Mouse (Mus musculus) MEL (cell line): ENCODE measurements around the gene Fbxo24. TPM values are rescaled to one million over a fixed set of nuclear protein-coding genes. Genes with fewer than 3 reads are reported as not detected.

Experiments used
- DNase-seq: peaks from one replicate; pipeline ENCODE4 v3.0.0; 2011; ENCODE audit warnings: low read depth, low spot score
- H3K27ac ChIP-seq: 2 replicates; pipeline ENCODE4 v1.5.1; 2012; ENCODE audit warnings: low read depth, mild to moderate bottlenecking, control low read depth, low read length, moderate library complexity; ENCODE audit not compliant: control insufficient read depth
- H3K27me3 ChIP-seq, 2 experiments: fragments of 150-350 bp in 1 of 2; sonication (generic) in 1 of 2; 2 replicates each; pipeline ENCODE4 v1.6.1; 2012; ENCODE audit warnings: low read length in 2 of 2, mild to moderate bottlenecking in 2 of 2, improper control_type of control experiment in 1 of 2, moderate library complexity in 1 of 2; ENCODE audit not compliant: insufficient read depth in 2 of 2, control insufficient read depth in 1 of 2
- H3K36me3 ChIP-seq, 2 experiments: 2 replicates each; pipeline ENCODE4 v1.6.1; 2012 to 2014; ENCODE audit warnings: low read length in 2 of 2, improper control_type of control experiment in 1 of 2, inconsistent platforms in 1 of 2, mild to moderate bottlenecking in 1 of 2; ENCODE audit not compliant: insufficient read depth in 2 of 2, control insufficient read depth in 1 of 2
- H3K4me1 ChIP-seq, 2 experiments: fragments of 150-350 bp in 1 of 2; sonication (generic) in 1 of 2; 2 replicates each; pipeline ENCODE4 v1.6.1; 2012; ENCODE audit warnings: low read length in 2 of 2, improper control_type of control experiment in 1 of 2, mild to moderate bottlenecking in 1 of 2; ENCODE audit not compliant: insufficient read depth in 2 of 2, control insufficient read depth in 1 of 2
- H3K4me3 ChIP-seq, 2 experiments: fragments of 150-350 bp in 1 of 2; sonication (generic) in 1 of 2; 2 replicates each; pipeline ENCODE4 v1.5.1; 2012; ENCODE audit warnings: low read depth in 2 of 2, low read length in 2 of 2, mild to moderate bottlenecking in 2 of 2, moderate library complexity in 2 of 2, control low read depth in 1 of 2, improper control_type of control experiment in 1 of 2; ENCODE audit not compliant: control insufficient read depth in 1 of 2, insufficient read depth in 1 of 2
- H3K79me2 ChIP-seq: 2 replicates; pipeline ENCODE4 v1.6.1; 2012; ENCODE audit warnings: mild to moderate bottlenecking, low read length, moderate library complexity; ENCODE audit not compliant: control insufficient read depth, poor library complexity, insufficient read depth
- H3K9ac ChIP-seq: 2 replicates; pipeline ENCODE4 v1.6.1; 2012; ENCODE audit warnings: low read depth, mild to moderate bottlenecking, control low read depth, low read length, moderate library complexity; ENCODE audit not compliant: control insufficient read depth, poor library complexity, severe bottlenecking
- H3K9me3 ChIP-seq: fragments of 150-350 bp; sonication (generic); replicated peaks from 2 replicates; pipeline ENCODE4 v1.6.1; 2012; ENCODE audit warnings: mild to moderate bottlenecking, low read length, improper control_type of control experiment, moderate library complexity; ENCODE audit not compliant: insufficient read depth
- BHLHE40 ChIP-seq: IDR thresholded peaks from 2 replicates; pipeline ENCODE4 v1.6.1; 2012; ENCODE audit warnings: low read depth, mild to moderate bottlenecking, inconsistent platforms, low read length, improper control_type of control experiment, borderline replicate concordance
- CHD1 ChIP-seq: IDR thresholded peaks from 2 replicates; pipeline ENCODE4 v1.6.1; 2012; ENCODE audit warnings: low read depth, mild to moderate bottlenecking, inconsistent platforms, low read length, improper control_type of control experiment
- CHD2 ChIP-seq: IDR thresholded peaks from 2 replicates; pipeline ENCODE4 v1.6.1; 2011; ENCODE audit warnings: low read length, improper control_type of control experiment
- CTCF ChIP-seq, 3 experiments: IDR thresholded peaks in 2 of 3; conservative IDR thresholded peaks in 1 of 3; 2 replicates each; pipeline ENCODE4 v1.5.1; 2011 to 2012; ENCODE audit warnings: low read length in 3 of 3, low read depth in 2 of 3, mild to moderate bottlenecking in 2 of 3, improper control_type of control experiment in 1 of 3, inconsistent platforms in 1 of 3, mixed read lengths in 1 of 3, moderate library complexity in 1 of 3; ENCODE audit not compliant: control insufficient read depth in 1 of 3, insufficient read depth in 1 of 3, poor library complexity in 1 of 3, severe bottlenecking in 1 of 3
- E2F4 ChIP-seq: IDR thresholded peaks from 2 replicates; pipeline ENCODE4 v1.6.1; 2011; ENCODE audit warnings: low read depth, low read length, improper control_type of control experiment, borderline replicate concordance
- ELF1 ChIP-seq: IDR thresholded peaks from 2 replicates; pipeline ENCODE4 v1.6.1; 2014; ENCODE audit warnings: low read depth, mild to moderate bottlenecking, inconsistent platforms, low read length, improper control_type of control experiment, moderate library complexity
- EP300 ChIP-seq, 2 experiments: IDR thresholded peaks; 2 replicates each; pipeline ENCODE4 v1.6.1; 2011; ENCODE audit warnings: improper control_type of control experiment in 2 of 2, low read length in 2 of 2, low read depth in 1 of 2, mild to moderate bottlenecking in 1 of 2
- ETS1 ChIP-seq: IDR thresholded peaks from 2 replicates; pipeline ENCODE4 v1.6.1; 2012; ENCODE audit warnings: low read depth, mild to moderate bottlenecking, inconsistent platforms, low read length, improper control_type of control experiment, moderate library complexity
- HCFC1 ChIP-seq: IDR thresholded peaks from 2 replicates; pipeline ENCODE4 v1.6.1; 2012; ENCODE audit warnings: low read depth, mild to moderate bottlenecking, inconsistent platforms, low read length, improper control_type of control experiment, moderate library complexity
- KAT2A ChIP-seq: conservative IDR thresholded peaks from 2 replicates; pipeline ENCODE4 v1.6.1; 2012; ENCODE audit warnings: low read depth, low read length, improper control_type of control experiment, inconsistent platforms
- MAZ ChIP-seq: IDR thresholded peaks from 2 replicates; pipeline ENCODE4 v1.6.1; 2012; ENCODE audit warnings: low read depth, mild to moderate bottlenecking, inconsistent platforms, low read length, improper control_type of control experiment
- MYB ChIP-seq: IDR thresholded peaks from 2 replicates; pipeline ENCODE4 v1.6.1; 2011; ENCODE audit warnings: mild to moderate bottlenecking, low read depth, low read length, improper control_type of control experiment
- NELFE ChIP-seq: IDR thresholded peaks from 2 replicates; pipeline ENCODE4 v1.6.1; 2011; ENCODE audit warnings: low read depth, low read length, improper control_type of control experiment
- POLR2A ChIP-seq, 2 experiments: IDR thresholded peaks; 2 replicates each; pipeline ENCODE4 v1.6.1; 2011 to 2012; ENCODE audit warnings: low read length in 2 of 2, mild to moderate bottlenecking in 2 of 2, control low read depth in 1 of 2, improper control_type of control experiment in 1 of 2, low read depth in 1 of 2, moderate library complexity in 1 of 2; ENCODE audit not compliant: control insufficient read depth in 1 of 2, insufficient read depth in 1 of 2, poor library complexity in 1 of 2
- POLR2AphosphoS2 ChIP-seq: IDR thresholded peaks from 2 replicates; pipeline ENCODE4 v1.6.1; 2011; ENCODE audit warnings: low read length, improper control_type of control experiment
- RCOR1 ChIP-seq: IDR thresholded peaks from 2 replicates; pipeline ENCODE4 v1.6.1; 2012; ENCODE audit warnings: low read depth, mild to moderate bottlenecking, inconsistent platforms, low read length, improper control_type of control experiment
- SIN3A ChIP-seq: IDR thresholded peaks from 2 replicates; pipeline ENCODE4 v1.6.1; 2012; ENCODE audit warnings: low read length, improper control_type of control experiment, inconsistent platforms
- TBP ChIP-seq: IDR thresholded peaks from 2 replicates; pipeline ENCODE4 v1.8.0; 2011; ENCODE audit warnings: low read depth, low read length, improper control_type of control experiment
- TCF12 ChIP-seq: IDR thresholded peaks from 2 replicates; pipeline ENCODE4 v1.6.1; 2014; ENCODE audit warnings: low read depth, mild to moderate bottlenecking, inconsistent platforms, low read length, improper control_type of control experiment, moderate library complexity
- UBTF ChIP-seq: IDR thresholded peaks from 2 replicates; pipeline ENCODE4 v1.6.1; 2012; ENCODE audit warnings: low read depth, mild to moderate bottlenecking, inconsistent platforms, low read length, improper control_type of control experiment, moderate library complexity, borderline replicate concordance; ENCODE audit not compliant: insufficient read depth
- ZKSCAN1 ChIP-seq: IDR thresholded peaks from 2 replicates; pipeline ENCODE4 v1.6.1; 2012; ENCODE audit warnings: low read depth, mild to moderate bottlenecking, inconsistent platforms, low read length, improper control_type of control experiment, moderate library complexity
- ZMIZ1 ChIP-seq: IDR thresholded peaks from 2 replicates; pipeline ENCODE4 v1.6.1; 2012; ENCODE audit warnings: low read depth, mild to moderate bottlenecking, inconsistent platforms, low read length, improper control_type of control experiment, moderate library complexity
- ZNF384 ChIP-seq: IDR thresholded peaks from 2 replicates; pipeline ENCODE4 v1.6.1; 2012; ENCODE audit warnings: low read depth, mild to moderate bottlenecking, inconsistent platforms, low read length, improper control_type of control experiment
- polyA plus RNA-seq, 2 experiments: library from polyadenylated mRNA; stranded (reverse) in 1 of 2; unstranded in 1 of 2; fragments of >175 nt in 1 of 2; fragments of >200 nt in 1 of 2; gene quantifications; 2 replicates each; pipeline versions ENCODE4 v1.2.1 to v1.2.4; 2012; ENCODE audit warnings: low replicate concordance in 2 of 2, low read depth in 1 of 2; ENCODE audit not compliant: insufficient read length in 2 of 2, insufficient read depth in 1 of 2, missing spikeins in 1 of 2
- total RNA-seq: library from RNA; depleted of rRNA; stranded (reverse); fragments of 300-350 nt; gene quantifications from 2 replicates; pipeline ENCODE4 v1.2.3, GENCODE M21; 2012; rRNA removed

Fbxo24 gene
- total RNA-seq, result 0.13 and 0.42 TPM in 2 replicates
- polyA plus RNA-seq, result under 1 TPM in 1 of 2 experiments, not detected in 1; 0.46 TPM

GRCm38 (mm10) chr5:137628498-137629305 is at the start of gene Fbxo24, which contains the start of the genes Lrch4 and Gm20605:
Fbxo24 (minus strand) TSS chr5:137629002.
Lrch4 (plus strand) TSS chr5:137629121.
Gm20605 (plus strand) TSS chr5:137629175.
- peaks cover 6 to 42% of the 10 kb centered on the region in 2 experiments for H3K4me1 ChIP-seq
- H3K79me2 ChIP-seq, result peaks cover 28% of the 10 kb centered on the region
- H3K4me3 ChIP-seq, result peak within 1 kb of the TSS; percentile 81 to 90
- H3K36me3 ChIP-seq, result peaks cover 0 to 36% of the 10 kb centered on the region in 2 experiments; a peak in 2 of 4 replicates
- TF ChIP-seq ZNF384, result no peak
- TF ChIP-seq CHD2, result peak; percentile 86
- TF ChIP-seq CHD1, result no peak
- TF ChIP-seq ZMIZ1, result no peak
- TF ChIP-seq TBP, result peak; percentile 65
- TF ChIP-seq MAZ, result peak; percentile 99
- peak; percentile 55; the same call in 1 of the 2 replicates for TF ChIP-seq E2F4
- peak; percentile 93 for TF ChIP-seq HCFC1
- peak; percentile 76 to 93 for TF ChIP-seq POLR2A (IDR thresholded peaks at IDR 0.05; ENCODE audit: control insufficient read depth in 1 of 2, insufficient read depth in 1 of 2, low read depth in 1 of 2, low read length in 2 of 2, poor library complexity in 1 of 2)
- TF ChIP-seq RCOR1, result no peak
- TF ChIP-seq POLR2AphosphoS2, result peak; percentile 72
- peak; percentile 86 for TF ChIP-seq NELFE
- peak in 1 of 2 experiments; percentile 70; a peak in 2 of 4 replicates for TF ChIP-seq EP300 (IDR thresholded peaks at IDR 0.05; ENCODE audit: low read depth in 1 of 2, low read length in 2 of 2)
- no peak for TF ChIP-seq ETS1
- TF ChIP-seq SIN3A, result peak; percentile 89
- peak; percentile 62 for TF ChIP-seq KAT2A
- 0 out of 2 replicates have a peak, but pooled peaks have one; percentile 45 for TF ChIP-seq BHLHE40
- TF ChIP-seq MYB, result peak; percentile 73; the same call in 1 of the 2 replicates
- TF ChIP-seq UBTF, result no peak
- peak in 1 of 3 experiments; percentile 11; a peak in 1 of 6 replicates for TF ChIP-seq CTCF (IDR thresholded peaks at IDR 0.05 in 2 of 3, conservative IDR thresholded peaks at IDR 0.05 in 1 of 3; ENCODE audit: control insufficient read depth in 1 of 3, insufficient read depth in 1 of 3, low read depth in 2 of 3, low read length in 3 of 3, poor library complexity in 1 of 3, severe bottlenecking in 1 of 3)
- TF ChIP-seq ZKSCAN1, result no peak
- TF ChIP-seq TCF12, result peak; percentile 80
- TF ChIP-seq ELF1, result peak; percentile 94
- H3K27ac ChIP-seq, result peak within 1 kb of the TSS; percentile 86
- no peaks in the 10 kb centered on the region for H3K27me3 ChIP-seq
- peak within 1 kb of the TSS; percentile 86 for H3K9ac ChIP-seq
- no peaks in the 10 kb centered on the region for H3K9me3 ChIP-seq
- peak; percentile 100 for DNase-seq
